Mouse (Mus musculus): ENCODE data around the gene Klhl24. TPM values are rescaled to one million over a fixed set of nuclear protein-coding genes. Genes with fewer than 3 reads are reported as not detected.

Gene Klhl24
- polyA plus RNA-seq (2015; fragmentation: Nextera tagmentation; extraction: Ambion mirVana), result 48.8 and 66.1 TPM in 2 replicates

DNA sequence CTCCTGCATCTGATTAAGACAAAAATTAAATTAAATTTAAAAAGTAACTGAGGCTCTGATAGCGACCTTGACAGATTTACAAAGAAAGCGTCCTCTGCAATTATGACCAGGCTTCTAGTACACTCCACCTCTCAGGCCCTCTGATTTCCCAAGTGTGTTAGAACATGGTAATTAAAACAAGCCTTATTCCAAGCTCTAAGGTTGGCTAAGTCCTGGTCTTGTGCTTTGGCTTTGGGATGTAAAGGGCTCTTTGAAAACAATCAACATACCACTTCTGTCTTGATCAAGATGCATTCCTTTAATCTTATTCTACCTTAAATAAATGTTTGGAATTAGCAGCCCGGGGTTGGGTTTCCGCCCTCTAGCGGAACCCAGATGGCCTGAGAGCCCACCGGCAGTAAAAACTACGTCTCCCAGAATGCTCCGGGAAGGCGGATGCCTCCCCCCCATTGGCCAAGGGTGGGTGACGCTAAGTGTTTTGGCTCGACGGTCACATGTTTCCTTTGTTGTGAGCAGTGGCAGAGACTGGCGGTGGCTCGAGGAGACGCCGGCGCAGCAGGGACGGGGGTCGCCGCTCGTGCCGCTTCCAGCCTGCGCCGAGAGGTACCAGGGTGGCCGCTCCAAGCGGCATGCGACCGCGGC is at the start of gene Klhl24:
TSS of gene Klhl24 (plus strand) at position 474 of the 642 bp plus-strand sequence.

GRCm38 (mm10) chr16:20140772-20141531 is 43.6 kb downstream of the Klhl24 start, which contains the start of gene Yeats2:
TSS of gene Yeats2 (plus strand) at chr16:20141063.

Other genes with a start within 250 kb of the Klhl24 start
- 6.5 and 7.8 TPM in 2 replicates for gene Klhl6, start 114.5 kb upstream of the Klhl24 start, polyA plus RNA-seq (2015; fragmentation: Nextera tagmentation; extraction: Ambion mirVana)
- 6.7 and 7.8 TPM in 2 replicates for gene Yeats2, start 43.5 kb downstream of the Klhl24 start, polyA plus RNA-seq (2015; fragmentation: Nextera tagmentation; extraction: Ambion mirVana)
- gene Map6d1, start 143.8 kb downstream of the Klhl24 start, polyA plus RNA-seq (2015; fragmentation: Nextera tagmentation; extraction: Ambion mirVana), result 0.13 and 0.24 TPM in 2 replicates
- gene Parl, start 204.8 kb downstream of the Klhl24 start, polyA plus RNA-seq (2015; fragmentation: Nextera tagmentation; extraction: Ambion mirVana), result 68.9 and 79.8 TPM in 2 replicates
- gene Cyp2ab1, start 227.9 kb downstream of the Klhl24 start, polyA plus RNA-seq (2015; fragmentation: Nextera tagmentation; extraction: Ambion mirVana), result 0.12 and 0.38 TPM in 2 replicates